Mouse (Mus musculus) brain, embryonic 14.5 days (tissue): Measurements from ENCODE around the gene Gm12248.

Experiments
- CTCF ChIP-seq: fragments of 200-500 bp; IDR thresholded peaks from 2 replicates; pipeline ENCODE4 v1.5.1; 2012; ENCODE audit warnings: inconsistent platforms, mild to moderate bottlenecking, moderate library complexity, borderline replicate concordance; ENCODE audit not compliant: insufficient read depth, insufficient read length; ENCODE audit errors: extremely low read depth
- POLR2A ChIP-seq: fragments of 200-500 bp; IDR thresholded peaks from 2 replicates; pipeline ENCODE4 v1.6.1; 2012; ENCODE audit warnings: mild to moderate bottlenecking, inconsistent platforms, borderline replicate concordance; ENCODE audit not compliant: poor library complexity, insufficient read depth, insufficient read length, severe bottlenecking; ENCODE audit errors: extremely low read depth

DNA sequence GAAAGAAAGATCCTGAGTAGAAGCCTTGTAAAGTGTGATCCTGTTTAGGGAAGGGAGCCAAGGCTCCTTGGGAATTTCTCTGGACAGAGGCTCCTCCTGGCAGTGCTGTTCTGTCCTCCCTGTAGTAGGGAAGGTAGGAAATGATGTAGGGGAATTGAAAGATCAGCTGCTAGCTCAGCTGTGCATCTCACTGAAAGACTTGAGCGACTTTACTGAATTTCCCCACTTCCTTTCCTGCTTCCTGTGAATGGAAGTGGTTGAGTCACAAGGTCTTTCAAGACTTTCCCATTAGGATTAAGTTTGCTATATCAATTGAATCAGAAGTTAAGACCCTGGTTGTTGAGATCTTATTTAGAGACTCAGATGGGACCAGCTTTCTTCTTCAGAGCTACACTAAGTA is 71.8 kb downstream of the Gm12248 start:
- TF ChIP-seq CTCF (no peak), POLR2A (no peak)
